Mouse (Mus musculus): Measurements from ENCODE around the gene Slc17a1. TPM values are rescaled to one million over a fixed set of nuclear protein-coding genes. Genes with fewer than 3 reads are reported as not detected.

Gene Slc17a1
- total RNA-seq, 1 experiment from 2014 or later, result not detected

- no peak for ATAC-seq (replicated peaks; ENCODE audit: low read depth, poor library complexity, severe bottlenecking)
Observed at GRCm38 (mm10) chr13:23887026-23887725, 19.6 kb downstream of the Slc17a1 start.

DNA sequence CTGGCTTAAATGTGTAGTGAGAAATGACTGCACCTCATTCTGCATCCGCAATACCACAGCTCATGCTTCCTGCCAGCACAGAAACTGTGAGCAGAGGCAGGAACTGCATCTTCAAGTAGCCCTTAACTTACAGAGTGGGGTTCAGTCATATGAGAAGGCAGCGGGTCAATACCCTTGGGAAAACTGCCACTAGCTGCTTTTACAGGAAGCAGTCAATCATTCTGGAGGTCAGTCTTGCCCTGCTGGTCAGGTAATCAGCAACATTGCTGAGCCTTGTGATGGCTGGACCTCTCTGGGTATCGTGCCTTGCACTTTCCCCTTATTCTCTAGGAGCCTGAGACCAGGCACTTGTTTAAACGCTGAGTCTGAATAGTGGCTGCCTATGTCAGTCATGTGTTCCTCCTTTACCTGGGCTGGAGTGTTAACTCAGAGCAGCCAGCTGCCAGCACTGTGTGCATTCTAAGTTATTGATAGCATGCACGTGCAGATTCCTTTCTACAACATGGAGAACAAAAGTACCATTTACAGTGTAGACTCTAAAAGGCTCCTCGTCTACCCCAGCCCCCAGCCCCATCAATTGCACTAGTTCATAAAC lies 21.6 kb downstream of the Slc17a1 start:
- ATAC-seq (replicated peaks; ENCODE audit: low read depth, poor library complexity, severe bottlenecking), result no peak

- no peak for ATAC-seq (replicated peaks; ENCODE audit: low read depth, poor library complexity, severe bottlenecking)
Observed at GRCm38 (mm10) chr13:23892592-23893268, 25.2 kb downstream of the Slc17a1 start.

DNA sequence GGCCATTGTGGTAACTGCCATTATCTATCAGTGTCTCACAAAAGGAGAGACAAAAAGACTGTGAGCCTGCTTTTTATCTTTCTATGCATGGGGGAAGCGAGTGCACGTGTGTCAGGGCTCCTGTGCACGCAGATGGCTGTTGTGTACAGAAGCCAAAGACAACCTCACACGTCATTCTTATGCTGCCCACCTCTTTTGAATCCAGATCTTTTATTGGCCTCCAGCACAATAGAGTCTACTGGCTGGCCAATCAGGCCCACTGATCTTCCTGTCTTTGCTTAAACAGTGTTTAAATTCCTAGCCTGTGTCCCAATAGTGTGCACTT lies 25.7 kb downstream of the Slc17a1 start:
- ATAC-seq (replicated peaks; ENCODE audit: low read depth, poor library complexity, severe bottlenecking), result no peak; the same call in 1 of the 2 replicates

DNA sequence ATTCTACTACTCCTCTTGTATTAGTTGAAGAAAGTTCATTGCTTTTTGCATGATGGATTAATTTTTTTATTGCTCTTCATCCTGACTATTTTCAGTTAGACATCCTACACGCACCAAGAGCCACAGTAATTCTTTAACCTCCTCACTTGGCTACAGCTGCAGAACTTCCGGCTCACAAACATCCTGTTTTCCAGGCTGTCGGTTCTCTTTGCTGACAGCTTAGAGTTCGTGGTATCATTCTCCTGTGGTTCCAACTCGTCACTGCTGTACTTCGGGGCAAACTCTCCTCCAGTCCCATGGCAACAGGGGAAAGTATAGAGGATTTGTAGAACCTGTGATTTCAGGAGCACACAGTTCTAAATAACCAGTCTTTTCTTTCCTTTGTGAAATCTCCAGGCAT lies 30.7 kb downstream of the Slc17a1 start:
- ATAC-seq (replicated peaks; ENCODE audit: low read depth, poor library complexity, severe bottlenecking), result peak; percentile 77

GRCm38 (mm10) chr13:23906906-23907305 lies 39.4 kb downstream of the Slc17a1 start:
- ATAC-seq (replicated peaks; ENCODE audit: low read depth, poor library complexity, severe bottlenecking), result no peak

DNA sequence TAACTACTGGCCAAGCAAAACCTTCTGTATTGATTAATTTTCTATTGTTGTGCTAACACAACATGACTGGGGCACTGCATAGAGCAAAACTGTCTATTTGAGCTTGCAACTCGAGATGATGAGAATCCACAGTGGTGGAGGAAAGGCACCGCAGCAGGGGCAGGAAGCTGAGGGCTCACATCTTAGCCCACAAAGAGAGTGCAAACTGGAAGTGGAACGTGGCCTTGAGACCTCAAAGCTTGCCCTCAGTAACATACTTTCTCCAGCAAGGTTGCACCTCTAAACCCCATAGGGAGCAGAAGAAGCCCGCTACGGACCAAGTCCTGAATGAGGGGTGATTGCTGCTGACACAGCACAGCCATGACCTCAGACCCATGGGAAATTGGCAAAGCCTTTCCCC lies 42.6 kb downstream of the Slc17a1 start:
- peak; percentile 20; the same call in 1 of the 2 replicates for ATAC-seq (replicated peaks; ENCODE audit: low read depth, poor library complexity, severe bottlenecking)

DNA sequence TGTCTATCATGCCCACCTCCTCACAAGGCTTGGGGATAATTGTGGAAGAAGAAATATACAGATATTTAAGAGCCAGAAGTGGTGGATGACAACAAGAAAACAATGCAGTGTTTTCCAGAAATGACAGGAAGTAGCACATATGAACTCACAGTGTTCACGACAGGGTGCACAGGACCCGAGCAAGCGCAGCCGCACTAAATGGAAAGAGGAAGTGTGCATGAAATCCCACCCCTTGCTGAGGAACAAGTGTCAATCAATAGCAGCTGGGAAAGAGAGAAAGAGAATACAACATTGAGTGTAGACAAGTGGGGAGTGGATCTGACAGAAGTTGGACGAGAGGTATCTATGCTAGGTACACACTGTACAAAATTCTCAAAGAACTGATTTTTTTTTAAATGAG lies 43.8 kb downstream of the Slc17a1 start:
- ATAC-seq (replicated peaks; ENCODE audit: low read depth, poor library complexity, severe bottlenecking), result peak; percentile 59

DNA sequence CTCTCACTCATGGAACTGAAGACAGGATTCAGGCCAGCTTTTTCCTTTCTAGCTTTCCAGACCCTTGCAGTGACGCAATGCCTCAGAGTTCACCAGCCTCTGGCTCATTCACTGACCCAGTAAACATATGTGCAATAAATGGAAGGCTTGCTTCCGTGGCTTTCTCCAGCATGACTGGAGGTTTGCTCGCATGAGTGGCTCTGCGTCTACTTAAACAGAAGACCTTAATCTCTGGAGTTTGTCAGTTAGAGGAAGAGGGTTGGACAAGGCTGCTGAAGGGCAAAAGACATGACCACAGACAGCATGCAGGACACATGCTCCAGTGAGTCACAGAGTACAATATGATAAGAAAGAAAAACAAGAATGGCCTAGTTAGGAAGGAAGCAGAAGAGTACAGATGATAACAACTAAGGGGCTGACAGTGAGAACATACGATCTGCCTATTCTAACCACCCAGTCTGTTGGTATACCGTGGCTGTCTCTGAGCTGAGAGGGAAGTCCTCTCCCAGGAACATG lies 46.3 kb downstream of the Slc17a1 start:
- peak; percentile 85 for ATAC-seq (replicated peaks; ENCODE audit: low read depth, poor library complexity, severe bottlenecking)

DNA sequence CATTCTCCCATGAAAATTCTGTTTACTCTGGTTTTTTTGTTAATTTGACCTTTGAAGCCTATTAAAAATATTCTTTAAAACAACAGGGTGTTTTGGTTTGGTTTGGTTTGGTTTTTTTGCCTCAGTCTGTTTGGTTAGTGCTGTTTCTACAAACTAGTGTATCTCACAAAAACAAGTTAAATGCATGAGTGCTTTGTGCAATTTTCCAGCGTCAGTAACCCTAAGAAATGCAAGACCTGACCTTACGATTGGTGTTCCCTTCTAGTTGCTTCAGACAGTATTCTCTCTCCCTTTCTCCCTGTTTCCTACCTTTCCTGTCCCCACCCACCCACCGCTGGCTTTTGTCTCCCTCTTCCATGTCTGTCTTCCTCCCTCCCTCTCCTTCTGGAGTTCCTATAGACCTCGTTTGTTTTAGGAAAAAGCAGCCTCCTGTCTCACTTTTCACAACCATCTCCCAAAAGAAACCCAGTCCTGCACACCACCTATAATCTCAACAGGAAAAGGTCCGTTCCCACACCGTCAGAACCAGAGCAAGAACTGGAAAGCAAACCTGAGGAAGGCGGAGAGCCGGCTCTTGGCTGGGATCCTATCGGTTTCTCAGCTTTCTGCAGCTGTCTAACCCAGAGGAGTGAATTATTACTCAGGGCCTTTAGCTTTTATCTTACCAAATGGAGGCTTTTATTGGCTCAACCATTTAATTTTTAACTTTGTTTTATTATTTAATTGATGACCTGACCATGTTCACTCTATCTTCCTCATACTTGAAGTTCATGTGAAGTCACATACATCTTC lies 47.0 kb downstream of the Slc17a1 start, which contains the start of gene Slc17a4:
TSS of gene Slc17a4 (minus strand) at position 634 of the 792 bp plus-strand sequence.
- ATAC-seq (replicated peaks; ENCODE audit: low read depth, poor library complexity, severe bottlenecking), result no peak

GRCm38 (mm10) chr13:23916132-23916531 lies 48.6 kb downstream of the Slc17a1 start:
- 0 out of 2 replicates have a peak, but pooled peaks have one; percentile 6 for ATAC-seq (replicated peaks; ENCODE audit: low read depth, poor library complexity, severe bottlenecking)

DNA sequence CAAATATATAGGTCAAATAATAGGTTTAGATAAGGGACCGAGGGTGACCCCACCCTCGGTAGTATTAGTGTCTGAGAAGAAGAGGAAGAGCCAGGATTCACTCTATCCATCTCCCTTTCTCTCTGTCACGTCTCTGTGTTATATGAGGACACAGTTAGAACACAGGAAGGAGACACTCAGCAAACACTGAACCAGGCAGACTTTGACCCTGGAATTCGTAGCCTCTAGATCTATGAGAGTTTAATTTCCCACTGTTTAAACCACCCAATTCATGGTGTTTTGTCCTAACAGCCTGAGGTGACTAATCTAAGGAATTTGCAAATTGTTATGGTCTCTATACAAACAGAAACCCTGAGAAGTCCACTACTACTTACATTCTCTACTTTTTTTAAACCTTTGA lies 50.1 kb downstream of the Slc17a1 start:
- ATAC-seq (replicated peaks; ENCODE audit: low read depth, poor library complexity, severe bottlenecking), result no peak

- no peak for ATAC-seq (replicated peaks; ENCODE audit: low read depth, poor library complexity, severe bottlenecking)
Observed at GRCm38 (mm10) chr13:23925792-23926191, 58.2 kb downstream of the Slc17a1 start.

- no peak for ATAC-seq (replicated peaks; ENCODE audit: low read depth, poor library complexity, severe bottlenecking)
Observed at GRCm38 (mm10) chr13:23928637-23929036, 61.1 kb downstream of the Slc17a1 start.

GRCm38 (mm10) chr13:23930461-23930860 lies 62.9 kb downstream of the Slc17a1 start:
- ATAC-seq (replicated peaks; ENCODE audit: low read depth, poor library complexity, severe bottlenecking), result no peak

- no peak for ATAC-seq (replicated peaks; ENCODE audit: low read depth, poor library complexity, severe bottlenecking)
Observed at GRCm38 (mm10) chr13:23930904-23931303, 63.4 kb downstream of the Slc17a1 start.

DNA sequence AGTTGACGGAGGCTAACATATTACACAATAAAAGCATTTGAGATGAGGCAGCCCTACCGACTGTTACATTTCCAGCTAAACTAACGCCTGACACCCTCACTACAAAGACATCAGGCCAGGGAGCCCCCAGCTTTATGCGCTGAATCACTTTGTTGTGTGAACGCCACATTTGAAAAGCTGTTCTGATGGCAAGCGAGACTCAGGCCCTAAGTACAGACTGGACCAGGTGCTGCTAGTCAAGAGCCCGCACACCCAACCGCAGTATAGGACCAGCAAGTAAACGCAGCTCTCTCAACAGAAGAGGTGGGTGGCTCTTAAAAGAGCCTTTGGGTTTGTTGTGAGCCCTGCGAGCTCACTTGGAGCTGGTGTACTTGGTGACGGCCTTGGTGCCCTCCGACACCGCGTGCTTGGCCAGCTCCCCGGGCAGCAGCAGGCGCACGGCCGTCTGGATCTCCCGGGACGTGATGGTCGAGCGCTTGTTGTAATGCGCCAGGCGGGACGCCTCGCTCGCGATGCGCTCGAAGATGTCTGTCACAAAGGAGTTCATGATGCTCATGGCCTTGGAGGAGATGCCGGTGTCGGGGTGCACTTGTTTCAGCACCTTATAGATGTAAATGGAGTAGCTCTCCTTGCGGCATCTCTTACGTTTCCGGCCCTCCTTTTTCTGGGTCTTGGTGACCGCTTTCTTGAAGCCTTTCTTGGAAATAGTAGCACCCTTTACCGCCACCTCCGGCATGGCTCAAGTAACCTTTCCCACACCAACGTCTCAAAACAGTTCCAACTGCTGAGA lies 66.1 kb downstream of the Slc17a1 start, which contains the start of gene Hist1h2ba:
TSS of gene Hist1h2ba (minus strand) at position 736 of the 790 bp plus-strand sequence.
- no peak for ATAC-seq (replicated peaks; ENCODE audit: low read depth, poor library complexity, severe bottlenecking)

DNA sequence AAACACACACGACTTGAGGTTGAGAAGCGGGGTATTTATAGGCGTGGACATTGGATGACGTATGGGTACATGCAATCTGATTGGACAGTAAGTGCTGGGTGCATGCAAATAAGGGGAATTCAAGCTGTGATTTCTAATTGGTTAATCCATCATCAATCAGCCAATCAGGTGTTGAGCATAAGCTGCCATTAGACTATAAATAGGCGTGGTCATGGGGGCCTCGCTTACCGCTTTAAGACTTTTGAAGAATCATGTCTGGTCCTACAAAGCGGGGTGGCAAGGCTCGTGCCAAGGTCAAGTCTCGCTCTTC lies 66.6 kb downstream of the Slc17a1 start, which contains the start of gene Hist1h2aa:
TSS of gene Hist1h2aa (plus strand) at position 252 of the 310 bp plus-strand sequence.
- no peak for ATAC-seq (replicated peaks; ENCODE audit: low read depth, poor library complexity, severe bottlenecking)

DNA sequence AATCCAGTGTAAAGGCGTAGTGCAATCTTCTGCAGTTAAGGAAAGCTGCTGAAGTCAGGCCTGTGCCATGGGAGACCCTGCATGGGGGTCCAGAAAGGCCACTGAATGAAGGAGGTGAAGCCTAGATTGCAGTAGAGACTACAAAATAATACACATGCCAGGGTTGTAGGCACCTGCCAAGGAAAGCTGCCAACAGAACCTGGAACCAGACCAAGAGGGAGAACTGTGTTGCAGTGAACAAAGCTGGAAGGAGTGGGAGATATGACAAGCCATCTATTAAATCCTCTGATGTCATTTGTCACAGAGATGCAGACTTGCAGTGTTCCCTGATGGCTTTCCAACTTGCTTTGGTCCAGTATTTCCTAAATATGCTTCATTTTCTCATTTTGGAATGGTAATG lies 71.1 kb downstream of the Slc17a1 start:
- no peak for ATAC-seq (replicated peaks; ENCODE audit: low read depth, poor library complexity, severe bottlenecking)
